Mouse (Mus musculus): ENCODE data around the gene D630045J12Rik.

DNA sequence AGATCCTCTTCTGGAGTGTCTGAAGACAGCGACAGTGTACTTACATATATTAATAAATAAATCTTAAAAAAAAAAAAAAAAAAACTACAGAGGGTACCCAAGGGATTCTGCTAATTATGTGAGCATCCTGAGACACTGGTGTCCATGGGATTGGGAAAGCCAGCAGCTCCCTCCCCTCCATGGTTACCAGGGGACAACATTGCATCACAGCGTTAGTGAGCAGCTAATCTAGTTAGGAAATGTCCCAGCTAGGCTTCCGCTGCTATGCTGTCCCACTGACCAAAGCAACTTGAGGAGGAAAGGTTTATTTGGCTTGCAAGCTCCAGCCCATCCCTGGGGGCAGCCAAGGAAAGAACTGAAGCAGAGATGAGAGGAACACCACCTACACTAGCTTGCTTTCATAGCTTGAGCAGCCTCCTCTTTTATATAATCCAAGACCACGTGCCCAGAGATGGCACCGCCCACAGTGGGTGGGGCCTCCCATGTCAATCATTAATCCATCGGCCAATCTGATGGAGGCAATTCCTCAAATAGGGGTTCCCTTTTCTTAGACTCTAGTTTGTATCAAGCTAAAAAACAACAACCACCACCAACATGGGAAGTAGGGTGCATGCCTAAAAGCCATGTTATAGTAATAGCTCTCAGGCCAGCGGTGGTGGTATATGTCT lies 17.7 kb downstream of the D630045J12Rik start:
- TF ChIP-seq ZMIZ1 (IDR thresholded peaks at IDR 0.05; ENCODE audit: low read depth, low read length), result no peak
- TF ChIP-seq CTCF (IDR thresholded peaks at IDR 0.05 in 2 of 3, conservative IDR thresholded peaks at IDR 0.05 in 1 of 3; ENCODE audit: control insufficient read depth in 1 of 3, insufficient read depth in 1 of 3, low read depth in 2 of 3, low read length in 3 of 3, poor library complexity in 1 of 3, severe bottlenecking in 1 of 3), result no peak
- no peak for TF ChIP-seq KAT2A (conservative IDR thresholded peaks at IDR 0.05; ENCODE audit: low read depth, low read length)
- TF ChIP-seq GATA1 (IDR thresholded peaks at IDR 0.05; ENCODE audit: low read depth, low read length), result no peak
- no peak for TF ChIP-seq POLR2A (IDR thresholded peaks at IDR 0.05; ENCODE audit: control insufficient read depth in 1 of 2, insufficient read depth in 1 of 2, low read depth in 1 of 2, low read length in 2 of 2, poor library complexity in 1 of 2)
- no peak for TF ChIP-seq RCOR1 (IDR thresholded peaks at IDR 0.05; ENCODE audit: low read depth, low read length)
- no peak; a peak in 1 of 4 replicates for TF ChIP-seq USF2 (IDR thresholded peaks at IDR 0.05; ENCODE audit: borderline replicate concordance in 1 of 2, insufficient read depth in 1 of 2, low read depth in 1 of 2, low read length in 2 of 2)
- no peak for TF ChIP-seq MAX (IDR thresholded peaks at IDR 0.05; ENCODE audit: low read length)
- TF ChIP-seq USF1 (IDR thresholded peaks at IDR 0.05; ENCODE audit: low read depth, low read length), result peak; percentile 74
- no peak for TF ChIP-seq MYC (IDR thresholded peaks at IDR 0.05; ENCODE audit: low read depth, low read length)
- TF ChIP-seq TCF12 (IDR thresholded peaks at IDR 0.05; ENCODE audit: low read depth, low read length), result no peak
- TF ChIP-seq MXI1 (IDR thresholded peaks at IDR 0.05; ENCODE audit: low read depth, low read length), result no peak
- TF ChIP-seq E2F4 (IDR thresholded peaks at IDR 0.05; ENCODE audit: borderline replicate concordance, low read depth, low read length), result no peak
